30 mouse cellular contexts compared by ENCODE assay signal in the genomic region with DNA sequence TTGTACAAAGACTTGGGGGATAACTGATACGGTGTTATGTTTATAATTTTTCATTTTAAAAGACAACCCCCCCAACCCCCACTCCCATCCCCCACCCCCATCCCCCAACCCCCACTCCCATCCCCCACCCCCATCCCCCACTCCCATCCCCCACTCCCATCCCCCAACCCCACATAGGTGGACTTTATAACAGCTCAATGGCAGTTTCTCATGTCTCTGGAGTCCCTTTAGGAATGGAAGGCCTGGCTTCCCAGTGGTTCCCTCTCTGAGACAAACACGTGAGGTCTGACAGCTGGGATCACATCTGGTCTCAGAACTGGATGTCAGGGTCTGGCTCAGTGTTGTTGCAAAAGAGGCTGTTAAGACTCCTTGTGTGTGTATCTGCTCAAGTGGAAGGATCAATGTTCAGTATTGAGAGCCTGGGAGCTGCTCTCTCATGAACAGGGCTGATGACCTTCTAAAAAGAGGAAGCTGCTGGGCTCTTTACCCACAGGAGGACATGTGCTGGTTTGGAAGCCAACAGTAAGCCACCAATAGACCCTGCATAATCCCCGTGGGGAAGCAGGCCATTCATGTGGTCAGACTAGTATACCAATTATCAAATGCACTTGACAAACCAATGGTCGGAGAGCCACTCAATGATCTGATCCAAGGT. TPM values are rescaled to one million over a fixed set of nuclear protein-coding genes. Genes with fewer than 3 reads are reported as not detected.
A peak's percentile ranks its signal among the peaks of the same experiment; 100 is the strongest.
DNase-seq lines count a peak whose midpoint lies in the region; ATAC-seq and TF ChIP-seq lines count a peak whose summit lies in the region.
"Had no signal": no experiment of that assay in that cellular context is flagged by ENCODE, and none has a peak within 500 bp of the region (broad histone marks: within the 10 kb centered on the region; RNA-seq: fewer than 3 reads in every experiment).

No protein-coding gene starts in this region.

- no peaks in the 10 kb centered on the region for H3K27me3 ChIP-seq in CH12.LX (replicated peaks)
- H3K27me3 ChIP-seq: embryonic facial prominence, embryonic 13.5 days; forebrain, embryonic 15.5 days; heart, embryonic 13.5 days; hindbrain, embryonic 12.5 days; intestine, embryonic 15.5 days; liver, embryonic 13.5 days; midbrain, embryonic 13.5 days had no signal

- peak; percentile 88 for DNase-seq in heart, adult 11 months
- DNase-seq in heart, postnatal 25 days (ENCODE audit: low spot score), result no peak
- peak; percentile 64 for DNase-seq in CH12.LX (ENCODE audit: extremely low read depth)
- no peak for DNase-seq in layer of hippocampus, postnatal 10 days (ENCODE audit: low spot score in 2 of 2)
- DNase-seq in cerebellum, postnatal 4 days (ENCODE audit: low spot score in 2 of 2), result no peak
- DNase-seq: adrenal gland, postnatal 10 days; cerebellum, adult 11 months; cerebellum, adult 9-10 months; cerebellum, postnatal 36 days; gastrocnemius, postnatal 25 days; heart, adult 2 months; heart, postnatal 10 days; kidney, postnatal 25 days; left cerebral cortex, postnatal 4 days; liver, embryonic 13.5 days; lung, adult 2 months; lung, postnatal 14 days; retina, postnatal 1 day; right cerebral cortex, postnatal 14 days; thymus, postnatal 4 days had no signal

- no peak overlapping the region for H3K4me3 ChIP-seq in CH12.LX (replicated peaks in 1 of 3; ENCODE audit: low read depth in 2 of 3, low read length in 2 of 3, poor library complexity in 1 of 3)
- H3K4me3 ChIP-seq: embryonic facial prominence, embryonic 13.5 days; forebrain, embryonic 10.5 days; forebrain, embryonic 15.5 days; heart, adult 2 months; heart, embryonic 13.5 days; hindbrain, embryonic 12.5 days; intestine, embryonic 15.5 days; liver, embryonic 13.5 days; midbrain, embryonic 13.5 days had no signal

- peak overlapping the region; percentile 87 for H3K27ac ChIP-seq in CH12.LX (ENCODE audit: insufficient read depth, low read depth)
- H3K27ac ChIP-seq: embryonic facial prominence, embryonic 13.5 days; forebrain, embryonic 10.5 days; forebrain, embryonic 15.5 days; heart, adult 2 months; heart, embryonic 13.5 days; hindbrain, embryonic 12.5 days; hindbrain, postnatal 0 days; intestine, embryonic 15.5 days; liver, embryonic 13.5 days; midbrain, embryonic 13.5 days had no signal

- H3K9me3 ChIP-seq in CH12.LX (replicated peaks; ENCODE audit: low read length), result peaks cover 4% of the 10 kb centered on the region
- H3K9me3 ChIP-seq: embryonic facial prominence, embryonic 13.5 days; forebrain, embryonic 15.5 days; heart, embryonic 13.5 days; hindbrain, embryonic 12.5 days; intestine, embryonic 15.5 days; liver, embryonic 13.5 days; midbrain, embryonic 13.5 days had no signal

- H3K36me3 ChIP-seq in CH12.LX (replicated peaks in 1 of 2; ENCODE audit: control insufficient read depth in 1 of 2, insufficient read depth in 1 of 2, low read length in 1 of 2), result peaks cover 39 to 71% of the 10 kb centered on the region in 2 experiments

- in situ Hi-C loops in CH12.LX (cut with MboI; ENCODE audit: low pct_ligation_motif_present, low pct_unique_long_range_greater_than_20kb, low sequenced_read_pairs), result no loop called here

- dilution Hi-C loops in CH12.LX (cut with MboI; ENCODE audit: extremely low pct_ligation_motif_present, extremely low pct_unique_long_range_greater_than_20kb, low sequenced_read_pairs), result no loop called here

- TF ChIP-seq EP300 in CH12.LX (IDR thresholded peaks at IDR 0.05; ENCODE audit: low read length), result no peak; the same call in 1 of the 2 replicates

- intact Hi-C loops in heart, postnatal 25 days (cut with DNase I), result no loop called here

- no peak for TF ChIP-seq CTCF in CH12.LX (conservative IDR thresholded peaks at IDR 0.05 in 1 of 2, IDR thresholded peaks at IDR 0.05 in 1 of 2; ENCODE audit: low read depth in 2 of 2, low read length in 2 of 2)

- TF ChIP-seq RAD21 in CH12.LX (IDR thresholded peaks at IDR 0.05; ENCODE audit: low read depth, low read length), result no peak

- peak; percentile 97 for ATAC-seq in granulocyte monocyte progenitor cell, adult 5-6 weeks (replicated peaks; ENCODE audit: poor library complexity, severe bottlenecking)
- ATAC-seq in monocyte, adult 5-6 weeks (replicated peaks; ENCODE audit: insufficient number of reproducible peaks, low FRiP score, low TSS enrichment, poor library complexity, severe bottlenecking), result peak; percentile 85
- ATAC-seq: forebrain, embryonic 15.5 days; hindbrain, postnatal 0 days; intestine, embryonic 15.5 days; midbrain, embryonic 13.5 days had no signal

- H3K4me1 ChIP-seq in CH12.LX (ENCODE audit: control insufficient read depth in 1 of 2, insufficient read depth in 2 of 2), result peaks cover 8 to 38% of the 10 kb centered on the region in 2 experiments
- H3K4me1 ChIP-seq: embryonic facial prominence, embryonic 13.5 days; forebrain, embryonic 10.5 days; forebrain, embryonic 15.5 days; heart, embryonic 13.5 days; hindbrain, embryonic 12.5 days; intestine, embryonic 15.5 days; midbrain, embryonic 13.5 days had no signal

- H3K79me2 ChIP-seq in CH12.LX (replicated peaks; ENCODE audit: control insufficient read depth, extremely low read depth, insufficient read depth, poor library complexity, severe bottlenecking), result no peaks in the 10 kb centered on the region

- peak overlapping the region; percentile 71 for H3K4me2 ChIP-seq in CH12.LX (ENCODE audit: insufficient read depth, low read depth, poor library complexity, severe bottlenecking)
- H3K4me2 ChIP-seq: embryonic facial prominence, embryonic 13.5 days; forebrain, embryonic 15.5 days; heart, embryonic 13.5 days; hindbrain, embryonic 12.5 days; intestine, embryonic 15.5 days; liver, embryonic 13.5 days; midbrain, embryonic 13.5 days had no signal

- H3K9ac ChIP-seq in CH12.LX (ENCODE audit: insufficient read depth, low read depth), result 0 out of 2 replicates have a peak overlapping the region, but pooled peaks have one; percentile 35
- H3K9ac ChIP-seq: embryonic facial prominence, embryonic 13.5 days; forebrain, embryonic 15.5 days; heart, embryonic 13.5 days; hindbrain, embryonic 12.5 days; intestine, embryonic 15.5 days; liver, embryonic 13.5 days; midbrain, embryonic 13.5 days had no signal

- TF ChIP-seq POLR2A in CH12.LX (IDR thresholded peaks at IDR 0.05; ENCODE audit: low read depth, low read length), result no peak

TF ChIP-seq in CH12.LX, 34 proteins besides CTCF, POLR2A, EP300 and RAD21:
- TF ChIP-seq POLR2AphosphoS2 (IDR thresholded peaks at IDR 0.05; ENCODE audit: low read depth, low read length), result no peak
- no peak for TF ChIP-seq ZNF384 (IDR thresholded peaks at IDR 0.05; ENCODE audit: low read depth, low read length)
- no peak for TF ChIP-seq NELFE (IDR thresholded peaks at IDR 0.05; ENCODE audit: low read depth, low read length)
- no peak for TF ChIP-seq ETS1 (conservative IDR thresholded peaks at IDR 0.05; ENCODE audit: low read depth, low read length)
- peak; percentile 68; the same call in 1 of the 2 replicates for TF ChIP-seq MYC (IDR thresholded peaks at IDR 0.05; ENCODE audit: low read depth, low read length)
- 0 out of 2 replicates have a peak, but pooled peaks have one; percentile 18 for TF ChIP-seq MEF2A (IDR thresholded peaks at IDR 0.05; ENCODE audit: borderline replicate concordance, low read depth, low read length)
- TF ChIP-seq CHD2 (IDR thresholded peaks at IDR 0.05; ENCODE audit: low read length), result peak; percentile 91
- TF ChIP-seq PAX5 (IDR thresholded peaks at IDR 0.05; ENCODE audit: low read length), result no peak
- TF ChIP-seq MAX (IDR thresholded peaks at IDR 0.05; ENCODE audit: low read length), result peak; percentile 67; the same call in 1 of the 2 replicates
- TF ChIP-seq BHLHE40 (IDR thresholded peaks at IDR 0.05; ENCODE audit: low read depth, low read length), result peak; percentile 43

RNA-seq across cellular contexts. Expression of a gene that starts 19.4 kb away (rescaled TPM):
- 10 to 100 TPM; 10.3 to 15.0 TPM for total RNA-seq in heart, postnatal 25 days (2021)
- total RNA-seq in CH12.LX (2012; rRNA removed), result 20.9 and 25.7 TPM in 2 replicates
- 26.0 and 34.3 TPM in 2 replicates for total RNA-seq in CH12.LX (2014; rRNA removed)
- 22.9 and 29.3 TPM in 2 replicates for polyA plus RNA-seq in CH12.LX (2012; ENCODE audit: insufficient read length, low read depth)
- 13.3 and 15.2 TPM in 2 replicates for total RNA-seq in granulocyte monocyte progenitor cell, adult 5-6 weeks (2014; fragmentation: Nextera tagmentation)
- total RNA-seq in granulocyte monocyte progenitor cell, adult 5-6 weeks (2017), result 13.0 and 23.7 TPM in 2 replicates
- total RNA-seq in monocyte, adult 5-6 weeks (2017), result 21.0 to 32.8 TPM (median 30.4 TPM) in 3 replicates
- total RNA-seq in layer of hippocampus, postnatal 10 days (2021), result 10 to 100 TPM; 49.8 to 52.0 TPM

RNA-seq across cellular contexts. Expression of a gene that starts 27.5 kb away (rescaled TPM):
- 10 to 100 TPM; 73.9 to 78.2 TPM for total RNA-seq in heart, postnatal 25 days (2021)
- total RNA-seq in CH12.LX (2012; rRNA removed) (45.0 and 55.6 TPM in 2 replicates), CH12.LX (2014; rRNA removed) (57.4 and 57.9 TPM in 2 replicates)
- 52.8 and 58.4 TPM in 2 replicates for polyA plus RNA-seq in CH12.LX (2012; ENCODE audit: insufficient read length, low read depth)
- 60.9 and 70.6 TPM in 2 replicates for total RNA-seq in granulocyte monocyte progenitor cell, adult 5-6 weeks (2014; fragmentation: Nextera tagmentation)
- 42.5 and 47.1 TPM in 2 replicates for total RNA-seq in granulocyte monocyte progenitor cell, adult 5-6 weeks (2017)
- total RNA-seq in monocyte, adult 5-6 weeks (2017), result 49.5 to 62.4 TPM (median 51.1 TPM) in 3 replicates
- 10 to 100 TPM; 49.2 to 51.0 TPM for total RNA-seq in layer of hippocampus, postnatal 10 days (2021)

RNA-seq across cellular contexts. Expression of a gene that starts 41.3 kb away (rescaled TPM):
- 1 to 10 TPM; 7.8 to 9.4 TPM for total RNA-seq in heart, postnatal 25 days (2021)
- 7.6 and 11.3 TPM in 2 replicates for total RNA-seq in CH12.LX (2012; rRNA removed)
- total RNA-seq in CH12.LX (2014; rRNA removed), result 6.9 and 7.9 TPM in 2 replicates
- 4.3 and 4.8 TPM in 2 replicates for polyA plus RNA-seq in CH12.LX (2012; ENCODE audit: insufficient read length, low read depth)
- 11.6 and 12.4 TPM in 2 replicates for total RNA-seq in granulocyte monocyte progenitor cell, adult 5-6 weeks (2014; fragmentation: Nextera tagmentation)
- 6.7 and 9.7 TPM in 2 replicates for total RNA-seq in granulocyte monocyte progenitor cell, adult 5-6 weeks (2017)
- total RNA-seq in monocyte, adult 5-6 weeks (2017), result 3.4 to 16.1 TPM (median 5.0 TPM) in 3 replicates
- 10 to 100 TPM; 12.2 to 13.4 TPM for total RNA-seq in layer of hippocampus, postnatal 10 days (2021)

RNA-seq across cellular contexts. Expression of a gene that starts 41.9 kb away (rescaled TPM):
- 10 to 100 TPM; 11.6 to 17.2 TPM for total RNA-seq in heart, postnatal 25 days (2021)
- total RNA-seq in CH12.LX (2012; rRNA removed) (29.8 and 40.7 TPM in 2 replicates), CH12.LX (2014; rRNA removed) (51.7 and 58.3 TPM in 2 replicates)
- polyA plus RNA-seq in CH12.LX (2012; ENCODE audit: insufficient read length, low read depth), result 39.2 and 48.7 TPM in 2 replicates
- total RNA-seq in granulocyte monocyte progenitor cell, adult 5-6 weeks (2014; fragmentation: Nextera tagmentation), result 54.8 and 72.9 TPM in 2 replicates
- total RNA-seq in granulocyte monocyte progenitor cell, adult 5-6 weeks (2017), result 21.4 and 36.5 TPM in 2 replicates
- 56.5 to 123 TPM (median 62.7 TPM) in 3 replicates for total RNA-seq in monocyte, adult 5-6 weeks (2017)
- total RNA-seq in layer of hippocampus, postnatal 10 days (2021), result 10 to 100 TPM; 50.1 to 54.9 TPM

Comparison
In these comparisons a context has a peak if more than half of its experiments do, and no peak if none do; other contexts are left out.
1. DNase-seq: peak in heart, adult 11 months (single experiment) and CH12.LX (single experiment); none in heart, postnatal 25 days (single experiment), layer of hippocampus, postnatal 10 days (0 of 2) and cerebellum, postnatal 4 days (0 of 2).